Mouse (Mus musculus) small intestine, adult 2 months (tissue): ENCODE measurements around the gene Hivep3. TPM values are rescaled to one million over a fixed set of nuclear protein-coding genes. Genes with fewer than 3 reads are reported as not detected.

ENCODE experiments used
- H3K27ac ChIP-seq: fragments of 200-500 bp; 2 replicates; pipeline ENCODE4 v1.5.1; 2012; ENCODE audit warnings: low read depth, low read length, control low read depth, inconsistent platforms; ENCODE audit not compliant: insufficient read depth
- H3K27me3 ChIP-seq: fragments of 200-500 bp; 2 replicates; pipeline ENCODE4 v1.6.1; 2012; ENCODE audit warnings: mild to moderate bottlenecking, moderate library complexity, low read length, inconsistent platforms; ENCODE audit not compliant: control insufficient read depth, insufficient read depth
- H3K36me3 ChIP-seq: fragments of 200-500 bp; 2 replicates; pipeline ENCODE4 v1.6.1; 2012; ENCODE audit warnings: mild to moderate bottlenecking, low read length, control low read depth, inconsistent platforms; ENCODE audit not compliant: control insufficient read depth, insufficient read depth
- H3K4me1 ChIP-seq: fragments of 200-500 bp; 2 replicates; pipeline ENCODE4 v1.6.1; 2012; ENCODE audit warnings: low read length, inconsistent platforms, mixed read lengths; ENCODE audit not compliant: control insufficient read depth, insufficient read depth, insufficient read length
- H3K4me3 ChIP-seq: fragments of 200-500 bp; 2 replicates; pipeline ENCODE4 v1.5.1; 2012; ENCODE audit warnings: low read depth, mild to moderate bottlenecking, control low read depth, inconsistent platforms, low read length, moderate library complexity
- CTCF ChIP-seq: fragments of 200-500 bp; IDR thresholded peaks from 2 replicates; pipeline ENCODE4 v1.5.1; 2012; ENCODE audit warnings: low read depth, mild to moderate bottlenecking, control low read depth, inconsistent platforms, low read length, moderate library complexity, mixed read lengths; ENCODE audit not compliant: insufficient replicate concordance, insufficient read length; ENCODE audit errors: extremely low read depth
- POLR2A ChIP-seq: fragments of 200-500 bp; IDR thresholded peaks from 2 replicates; pipeline ENCODE4 v1.6.1; 2012; ENCODE audit warnings: low read depth, mild to moderate bottlenecking, control low read depth, inconsistent platforms, low read length, moderate library complexity
- WGBS: fragments of 180-500 bp; shearing (Covaris S2); methylation state at CpG from one replicate; pipeline ENCODE4 v1.1.7; 2018; 5-methylcytosine and 5-hydroxymethylcytosine counted together
- polyA plus RNA-seq: library from polyadenylated mRNA; depleted of rRNA; stranded (reverse); fragments of >200 nt; gene quantifications from 2 replicates; pipeline ENCODE4 v1.2.3, GENCODE M21; 2012

Hivep3 gene
- polyA plus RNA-seq, 1 experiment: 3.3 TPM

- no peak overlapping the region for H3K27ac ChIP-seq
- H3K4me3 ChIP-seq: no peak overlapping the region
- no peaks in the 10 kb centered on the region for H3K4me1 ChIP-seq
- no peaks in the 10 kb centered on the region for H3K36me3 ChIP-seq
- WGBS: 94% methylated on average over 1 of the region's 1 CpGs
- H3K27me3 ChIP-seq: no peaks in the 10 kb centered on the region
- TF ChIP-seq POLR2A (no peak), CTCF (no peak)
Measured at GRCm38 (mm10) chr4:119951081-119951480, 217.5 kb downstream of the Hivep3 start.

GRCm38 (mm10) chr4:119955008-119955407, 221.4 kb downstream of the Hivep3 start:
- TF ChIP-seq CTCF: no peak
- Histone ChIP-seq H3K27ac (no peak overlapping the region), H3K27me3 (no peaks in the 10 kb centered on the region), H3K36me3 (no peaks in the 10 kb centered on the region), H3K4me3 (no peak overlapping the region), H3K4me1 (peaks cover under 1% of the 10 kb centered on the region; the same call in 1 of the 2 replicates)
- 84% methylated on average over 7 of the region's 7 CpGs for WGBS

DNA sequence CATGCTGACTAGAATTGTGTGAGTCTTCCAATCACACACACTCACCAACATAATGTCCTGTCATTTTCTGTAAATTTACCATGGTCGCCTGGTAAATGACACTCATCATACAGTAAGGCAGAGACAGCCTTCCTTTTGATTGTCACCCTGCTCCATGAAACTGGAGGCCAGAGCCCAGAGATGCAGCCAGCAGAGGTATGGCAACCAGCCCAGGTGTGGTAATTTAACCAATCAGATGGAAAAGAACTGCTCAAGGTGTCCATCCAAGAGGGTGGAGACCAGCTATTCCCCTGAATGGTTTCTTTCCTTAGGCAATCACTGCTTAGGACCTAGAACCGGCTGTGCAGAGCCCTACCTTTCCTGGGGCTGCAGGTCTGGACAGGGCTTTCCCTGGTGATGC, 224.4 kb downstream of the Hivep3 start:
- 83% methylated on average over 2 of the region's 2 CpGs for WGBS
- Histone ChIP-seq H3K4me1 (peaks cover 8% of the 10 kb centered on the region; the same call in 1 of the 2 replicates), H3K27ac (no peak overlapping the region)

GRCm38 (mm10) chr4:119959293-119959692, 225.7 kb downstream of the Hivep3 start:
- H3K27ac ChIP-seq: no peak overlapping the region
- TF ChIP-seq CTCF (no peak), POLR2A (no peak)
- WGBS: 67% methylated on average over 7 of the region's 7 CpGs

More for the DNA sequence above, 224.4 kb downstream of the Hivep3 start:
- no peaks in the 10 kb centered on the region for H3K36me3 ChIP-seq
- no peak overlapping the region for H3K4me3 ChIP-seq
- no peaks in the 10 kb centered on the region for H3K27me3 ChIP-seq
- TF ChIP-seq CTCF: no peak

DNA sequence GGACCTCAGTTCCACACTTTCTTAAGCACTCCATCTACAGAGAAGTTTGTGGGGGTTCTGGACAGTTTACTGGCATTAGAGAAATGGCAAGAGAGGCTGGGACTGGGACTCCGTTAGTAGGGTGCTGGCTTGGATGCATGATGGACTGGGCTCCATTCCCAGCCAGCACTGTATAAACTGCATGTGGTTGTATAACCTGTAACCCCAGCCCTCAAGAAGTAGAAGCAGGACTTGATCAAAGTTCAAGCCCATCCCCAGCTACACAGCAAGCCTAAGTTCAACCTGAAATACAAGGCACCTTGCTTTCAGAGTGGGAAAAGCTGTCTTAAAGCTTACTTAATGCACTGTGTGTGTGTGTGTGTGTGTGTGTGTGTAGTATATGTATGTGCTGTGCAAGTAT, 226.3 kb downstream of the Hivep3 start:
- H3K36me3 ChIP-seq: no peaks in the 10 kb centered on the region
- no peak overlapping the region for H3K4me3 ChIP-seq
- 22% methylated on average over 1 of the region's 1 CpGs for WGBS
- H3K4me1 ChIP-seq: peaks cover 10% of the 10 kb centered on the region; the same call in 1 of the 2 replicates
- no peak overlapping the region for H3K27ac ChIP-seq
- no peaks in the 10 kb centered on the region for H3K27me3 ChIP-seq
- no peak for TF ChIP-seq CTCF
- TF ChIP-seq POLR2A: no peak

More at GRCm38 (mm10) chr4:119959293-119959692, 225.7 kb downstream of the Hivep3 start:
- Histone ChIP-seq H3K4me1 (peaks cover 8% of the 10 kb centered on the region; the same call in 1 of the 2 replicates), H3K4me3 (no peak overlapping the region), H3K36me3 (no peaks in the 10 kb centered on the region), H3K27me3 (no peaks in the 10 kb centered on the region)

DNA sequence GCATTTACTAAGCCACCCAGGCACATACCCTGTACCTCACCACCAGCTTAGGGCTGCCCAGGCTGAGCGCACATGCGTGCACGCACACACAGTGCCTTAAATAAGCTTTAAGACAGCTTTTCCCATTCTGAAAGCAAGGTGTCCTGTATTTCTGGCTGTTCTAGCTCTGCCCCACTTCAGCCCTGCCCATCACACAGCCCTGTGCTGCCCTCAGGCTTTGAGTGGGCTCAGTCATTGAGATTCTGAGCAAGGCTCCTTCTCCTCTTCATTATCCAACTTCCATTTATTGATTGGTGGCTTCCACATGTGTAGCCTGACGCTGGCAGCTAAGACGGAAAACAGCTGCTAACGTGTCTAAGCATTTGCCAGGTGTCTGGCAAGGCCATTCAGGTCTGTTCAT, 226.9 kb downstream of the Hivep3 start:
- TF ChIP-seq POLR2A (no peak), CTCF (no peak)
- H3K36me3 ChIP-seq: no peaks in the 10 kb centered on the region
- H3K27me3 ChIP-seq: no peaks in the 10 kb centered on the region
- peaks cover 11% of the 10 kb centered on the region; the same call in 1 of the 2 replicates for H3K4me1 ChIP-seq
- WGBS: 75% methylated on average over 6 of the region's 6 CpGs
- no peak overlapping the region for H3K4me3 ChIP-seq
- no peak overlapping the region for H3K27ac ChIP-seq

GRCm38 (mm10) chr4:119961164-119961563, 227.6 kb downstream of the Hivep3 start:
- H3K27me3 ChIP-seq: no peaks in the 10 kb centered on the region
- H3K4me1 ChIP-seq: peaks cover 11% of the 10 kb centered on the region; the same call in 1 of the 2 replicates
- no peaks in the 10 kb centered on the region for H3K36me3 ChIP-seq
- H3K27ac ChIP-seq: no peak overlapping the region
- no peak for TF ChIP-seq POLR2A
- no peak for TF ChIP-seq CTCF
- 83% methylated on average over 5 of the region's 5 CpGs for WGBS
- H3K4me3 ChIP-seq: no peak overlapping the region

DNA sequence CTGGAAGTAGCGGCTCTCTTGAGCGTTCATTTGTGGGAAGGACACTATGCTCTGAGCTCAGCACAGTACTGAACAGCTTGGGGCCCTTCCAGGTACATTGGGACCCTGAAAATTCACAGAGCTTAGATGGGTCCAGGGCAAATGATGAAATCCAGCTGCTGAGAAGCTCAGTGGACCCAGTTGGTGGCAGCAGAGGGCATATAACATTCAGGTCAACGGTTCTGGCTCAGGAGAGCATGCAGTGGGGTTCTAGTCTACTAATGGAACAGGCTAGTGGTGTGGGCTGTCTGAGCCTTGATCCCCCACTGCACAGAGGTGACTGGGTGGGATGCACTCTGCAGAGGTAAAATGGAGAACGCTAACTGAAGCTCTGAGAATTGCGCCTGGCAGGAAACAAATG, 228.5 kb downstream of the Hivep3 start:
- Histone ChIP-seq H3K4me3 (no peak overlapping the region), H3K27ac (no peak overlapping the region), H3K4me1 (peaks cover 12% of the 10 kb centered on the region; the same call in 1 of the 2 replicates), H3K27me3 (no peaks in the 10 kb centered on the region), H3K36me3 (no peaks in the 10 kb centered on the region)
- TF ChIP-seq POLR2A (no peak), CTCF (peak; percentile 24; the same call in 1 of the 2 replicates)
- WGBS: 74% methylated on average over 5 of the region's 5 CpGs
